Mouse (Mus musculus): Measurements from ENCODE around the gene Zkscan4.
"Not testable (repeated sequence)": the region's sequence is repeated elsewhere in the genome, so short reads cannot be mapped to it uniquely, and the experiment has no call there.

The Zkscan4 gene

DNA sequence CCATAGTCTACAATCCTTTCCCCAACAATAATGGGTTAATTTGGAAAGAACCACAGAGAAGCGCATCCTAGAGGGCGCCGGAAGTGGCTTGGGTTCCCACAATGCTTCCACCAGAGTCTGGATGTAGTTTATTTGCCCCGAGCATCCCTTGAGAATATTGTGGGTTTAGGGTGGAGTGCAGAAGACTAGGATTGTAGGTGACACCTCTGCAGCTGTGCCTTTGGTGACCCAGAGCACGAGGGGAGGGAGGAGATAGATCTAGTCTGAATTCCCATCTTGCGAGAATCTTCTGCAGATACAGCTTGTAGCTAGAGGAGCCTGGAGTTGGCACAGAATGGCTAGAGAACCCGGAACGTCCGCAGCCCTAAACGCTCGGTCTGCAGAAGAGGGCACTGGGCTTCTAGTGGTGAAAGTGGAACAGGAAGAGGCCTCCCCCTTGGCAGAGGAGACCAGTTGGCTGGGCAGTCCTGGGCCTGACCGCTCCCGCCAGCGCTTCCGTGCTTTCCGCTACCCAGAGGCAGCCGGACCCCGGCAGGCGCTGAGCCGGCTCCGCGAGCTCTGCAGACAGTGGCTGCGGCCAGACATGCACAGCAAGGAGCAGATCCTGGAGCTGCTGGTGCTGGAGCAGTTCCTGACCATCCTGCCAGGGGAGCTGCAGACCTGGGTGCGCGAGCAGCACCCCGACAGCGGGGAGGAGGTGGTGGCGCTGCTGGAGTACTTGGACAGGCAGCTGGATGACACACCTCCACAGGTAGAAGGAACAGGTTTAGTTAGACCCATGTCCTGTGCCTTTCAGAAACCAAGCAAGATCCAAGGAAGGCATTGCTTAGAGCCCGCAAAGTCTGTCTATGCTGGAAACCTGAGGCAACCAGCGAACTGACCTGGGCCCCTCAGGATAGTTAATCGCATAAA, at the start of gene Zkscan4, which contains the start of gene Gm10065:
TSS of gene Zkscan4 (plus strand) at position 149 of the 912 bp plus-strand sequence.
TSS of gene Gm10065 (minus strand) at position 683 of the 912 bp plus-strand sequence.
- not testable (repeated sequence) for DNase-seq (ENCODE audit: low read depth, low spot score)

- no peak for DNase-seq (ENCODE audit: low read depth, low spot score)
Measured at GRCm38 (mm10) chr13:21435476-21435875, 43.2 kb upstream of the Zkscan4 start.

GRCm38 (mm10) chr13:21440503-21441206, 38.1 kb upstream of the Zkscan4 start, which contains the start of gene Pgbd1:
Gene Pgbd1 (minus strand): TSS chr13:21441058.
- no peak for DNase-seq (ENCODE audit: low read depth, low spot score)

GRCm38 (mm10) chr13:21441207-21441572, 37.5 kb upstream of the Zkscan4 start:
- DNase-seq (ENCODE audit: low read depth, low spot score) = no peak

DNA sequence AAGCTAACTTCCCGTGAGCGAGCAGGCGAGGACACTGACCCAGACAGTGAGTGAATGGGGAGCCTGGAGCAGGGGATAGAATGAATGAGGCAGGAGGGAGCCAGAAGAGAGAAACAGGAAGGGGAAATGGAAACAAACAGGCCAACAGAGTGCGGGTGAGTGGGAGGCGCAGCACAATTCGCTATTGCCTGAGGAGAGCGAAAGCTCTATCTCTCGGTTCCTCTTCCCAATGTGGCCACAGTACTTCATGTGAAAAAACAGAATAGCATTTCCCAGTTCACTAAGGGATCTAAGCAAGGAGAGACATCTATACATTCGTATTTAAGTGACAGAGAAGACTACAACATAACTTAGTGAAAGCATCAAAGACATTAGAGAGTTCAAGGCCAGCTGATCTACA, 31.9 kb upstream of the Zkscan4 start:
- no peak for DNase-seq (ENCODE audit: low read depth, low spot score)

DNA sequence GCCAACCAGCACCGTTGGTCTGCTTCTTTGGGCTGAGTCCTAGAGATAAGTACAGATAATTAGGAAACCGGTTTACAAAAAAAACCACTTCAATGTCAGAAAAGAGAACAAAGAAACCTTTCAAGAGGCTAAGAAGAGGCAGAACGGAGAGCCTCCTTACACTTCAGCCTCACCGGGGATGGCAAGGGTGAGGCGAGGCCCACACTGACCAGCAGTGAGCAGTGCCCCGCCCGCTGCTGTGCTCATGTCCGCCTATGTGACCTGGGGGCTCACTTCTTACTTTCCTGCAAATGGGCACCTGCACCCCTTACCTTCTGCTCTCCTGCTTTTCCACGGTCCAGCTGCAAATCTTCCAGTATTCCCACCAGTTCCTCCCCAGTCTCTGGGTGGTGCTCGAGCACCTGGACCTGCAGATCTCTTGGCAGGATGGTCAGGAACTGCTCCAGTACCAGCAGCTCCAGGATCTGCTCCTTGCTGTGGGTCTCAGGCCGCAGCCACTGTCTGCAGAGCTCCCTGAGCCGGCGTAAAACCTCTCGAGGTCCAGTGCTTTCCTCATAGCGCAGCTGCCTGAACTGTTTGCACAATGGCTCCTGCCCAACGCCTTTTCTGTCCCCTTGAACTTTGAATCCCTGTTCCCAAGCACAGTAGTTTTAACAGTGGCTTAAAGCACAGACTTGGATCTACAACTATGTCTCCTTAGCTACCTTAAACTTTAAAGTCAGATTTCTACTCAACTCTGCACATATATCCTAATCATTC, 30.7 kb upstream of the Zkscan4 start:
- no peak for DNase-seq (ENCODE audit: low read depth, low spot score)

GRCm38 (mm10) chr13:21453042-21453441, 25.7 kb upstream of the Zkscan4 start:
- DNase-seq (ENCODE audit: low read depth, low spot score) = no peak

- DNase-seq (ENCODE audit: low read depth, low spot score) = peak; percentile 91
Measured at GRCm38 (mm10) chr13:21453449-21453848, 25.3 kb upstream of the Zkscan4 start, which contains the start of gene Zscan26. Gene Zscan26 (minus strand): TSS chr13:21453730.

GRCm38 (mm10) chr13:21454133-21454532, 24.6 kb upstream of the Zkscan4 start:
- DNase-seq (ENCODE audit: low read depth, low spot score) = peak; percentile 4

GRCm38 (mm10) chr13:21456347-21456746, 22.4 kb upstream of the Zkscan4 start:
- no peak for DNase-seq (ENCODE audit: low read depth, low spot score)

- not testable (repeated sequence) for DNase-seq (ENCODE audit: low read depth, low spot score)
Measured at GRCm38 (mm10) chr13:21462516-21462915, 16.2 kb upstream of the Zkscan4 start.

DNA sequence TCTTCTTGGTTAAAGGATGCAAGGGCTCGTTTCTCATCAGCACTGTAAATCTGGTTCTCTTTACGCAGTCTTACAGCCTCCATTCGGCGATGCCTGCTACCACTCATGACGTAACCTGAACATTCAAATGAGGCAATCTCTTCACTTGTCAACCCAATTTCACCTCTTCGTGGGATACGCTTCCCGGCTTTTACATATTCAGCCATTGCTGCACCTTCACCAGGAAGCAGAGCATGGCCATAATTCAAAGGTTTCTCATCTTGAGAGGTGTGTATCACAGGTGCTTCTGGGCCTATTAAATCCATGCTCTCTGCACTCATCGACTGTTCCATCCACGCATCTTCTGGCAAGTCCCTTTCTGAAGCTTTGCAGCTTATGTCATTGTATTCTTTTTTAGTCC, 11.4 kb upstream of the Zkscan4 start:
- no peak for DNase-seq (ENCODE audit: low read depth, low spot score)

DNA sequence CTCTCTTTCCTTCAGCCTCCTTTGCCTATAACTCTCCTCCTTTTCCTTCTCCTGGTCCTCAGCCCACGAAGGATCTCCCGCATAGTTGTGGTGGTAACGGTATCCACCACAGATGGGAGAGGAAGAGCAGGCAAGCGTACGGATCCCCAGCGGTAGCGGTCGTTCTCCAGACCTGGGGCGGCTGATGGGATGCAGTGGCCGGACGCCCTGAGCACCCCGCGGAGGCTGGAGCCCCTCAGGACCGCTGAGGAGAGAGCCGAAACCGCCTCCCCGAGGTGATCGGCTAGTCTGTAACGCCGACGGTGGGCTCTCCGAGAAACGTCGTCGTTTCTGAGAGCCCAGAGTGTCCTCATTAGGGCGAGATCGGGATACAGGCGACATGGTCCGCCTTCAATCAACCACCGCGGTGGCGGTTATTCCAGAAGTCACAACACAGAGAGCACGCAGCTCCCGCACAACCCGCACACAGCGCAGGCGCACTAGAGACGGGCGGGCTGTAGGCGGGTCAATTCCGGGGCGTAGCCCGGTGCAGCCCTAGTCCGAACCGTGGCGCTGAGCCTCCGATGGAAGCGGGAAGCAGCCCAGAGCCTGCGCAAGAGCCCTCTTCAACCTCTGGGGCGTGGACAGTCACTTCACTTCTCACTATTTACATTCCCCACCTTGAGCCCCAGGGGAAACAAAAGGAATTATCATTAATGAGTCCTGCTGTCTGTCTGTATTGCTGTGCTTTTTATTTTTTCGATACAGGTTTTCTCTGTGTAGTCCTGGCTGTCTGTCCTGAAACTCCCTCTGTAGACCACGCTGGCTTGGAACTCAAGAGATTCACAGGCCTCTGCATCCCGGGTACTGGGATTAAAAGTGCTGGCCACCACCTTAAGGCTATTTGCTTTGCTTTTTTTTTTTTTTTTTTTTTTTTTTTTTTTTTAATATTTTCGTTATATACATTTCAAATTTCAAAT, 10.4 kb upstream of the Zkscan4 start, which contains the start of gene Nkapl:
TSS of gene Nkapl (minus strand) at position 449 of the 959 bp plus-strand sequence.
- DNase-seq (ENCODE audit: low read depth, low spot score) = peak; percentile 72

- DNase-seq (ENCODE audit: low read depth, low spot score) = no peak
Measured at GRCm38 (mm10) chr13:21469097-21469496, 9.6 kb upstream of the Zkscan4 start.

- no peak for DNase-seq (ENCODE audit: low read depth, low spot score)
Measured at GRCm38 (mm10) chr13:21472427-21472826, 6.3 kb upstream of the Zkscan4 start.

GRCm38 (mm10) chr13:21486881-21487280, 8.2 kb downstream of the Zkscan4 start:
- DNase-seq (ENCODE audit: low read depth, low spot score) = no peak

GRCm38 (mm10) chr13:21492847-21493246, 14.1 kb downstream of the Zkscan4 start:
- no peak for DNase-seq (ENCODE audit: low read depth, low spot score)

GRCm38 (mm10) chr13:21495080-21495479, 16.4 kb downstream of the Zkscan4 start, which contains the start of gene AK157302:
Gene AK157302 (plus strand): TSS chr13:21495223.
- no peak for DNase-seq (ENCODE audit: low read depth, low spot score)

GRCm38 (mm10) chr13:21501182-21501581, 22.5 kb downstream of the Zkscan4 start, which contains the start of gene Gm11273:
Gene Gm11273 (minus strand): TSS chr13:21501418.
- not testable (repeated sequence) for DNase-seq (ENCODE audit: low read depth, low spot score)

DNA sequence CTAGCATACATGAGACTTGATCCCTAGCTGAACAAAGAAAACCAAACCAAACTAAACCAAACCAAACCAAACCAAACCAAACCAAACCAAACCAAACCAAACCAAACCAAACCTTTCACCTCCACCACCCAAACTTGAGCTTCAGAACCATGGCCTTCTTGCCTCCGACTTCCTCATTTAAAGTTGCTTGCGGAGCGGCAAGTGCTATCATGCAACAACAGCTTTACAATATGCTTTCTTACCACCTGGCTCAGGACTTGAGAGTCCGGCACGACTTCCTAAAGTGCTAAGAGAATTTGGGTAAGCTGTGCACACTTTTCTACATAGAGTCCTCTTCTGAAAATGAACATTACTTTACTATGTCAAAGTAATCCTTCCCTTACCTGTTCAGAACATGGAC, 23.6 kb downstream of the Zkscan4 start:
- DNase-seq (ENCODE audit: low read depth, low spot score) = no peak

Measured in A20 (cell line).